Mouse (Mus musculus): ENCODE results near the gene Snx32. TPM values are rescaled to one million over a fixed set of nuclear protein-coding genes. Genes with fewer than 3 reads are reported as not detected.

The Snx32 gene
- total and polyA plus RNA-seq, 3 experiments: 2.0 to 12.0 (median 9.8) TPM

GRCm38 (mm10) chr19:5554212-5554611, 43.9 kb upstream of the Snx32 start:
- TF ChIP-seq GATA2 (IDR thresholded peaks at IDR 0.05; ENCODE audit: borderline replicate concordance, low read depth, low read length) (no peak), POLR2AphosphoS5 (IDR thresholded peaks at IDR 0.05; ENCODE audit: insufficient replicate concordance, low read depth, low read length) (no peak), GATA1 (IDR thresholded peaks at IDR 0.05; ENCODE audit: borderline replicate concordance, low read length) (no peak), TAL1 (conservative IDR thresholded peaks at IDR 0.05; ENCODE audit: low read depth, low read length) (no peak), CTCF (IDR thresholded peaks at IDR 0.05; ENCODE audit: low read depth, low read length) (no peak)
- no peak for ATAC-seq (ENCODE audit: extremely low read depth, insufficient number of reproducible peaks, low FRiP score, poor library complexity, severe bottlenecking)
- no peak overlapping the region for H3K4me3 ChIP-seq (ENCODE audit: low read depth, low read length)
- no peaks in the 10 kb centered on the region for H3K9me3 ChIP-seq (replicated peaks)
- H3K4me1 ChIP-seq (ENCODE audit: insufficient read depth, low read depth, low read length): no peaks in the 10 kb centered on the region
- H3K27me3 ChIP-seq (ENCODE audit: insufficient read depth, low read length): peaks cover 79% of the 10 kb centered on the region
- no peak for DNase-seq (ENCODE audit: low spot score)
- H3K36me3 ChIP-seq (replicated peaks): no peaks in the 10 kb centered on the region

- ATAC-seq (ENCODE audit: extremely low read depth, insufficient number of reproducible peaks, low FRiP score, poor library complexity, severe bottlenecking) (no peak), DNase-seq (ENCODE audit: low spot score) (no peak)
- no peak for TF ChIP-seq POLR2AphosphoS5 (IDR thresholded peaks at IDR 0.05; ENCODE audit: insufficient replicate concordance, low read depth, low read length)
- no peak for TF ChIP-seq GATA1 (IDR thresholded peaks at IDR 0.05; ENCODE audit: borderline replicate concordance, low read length)
- no peak for TF ChIP-seq TAL1 (conservative IDR thresholded peaks at IDR 0.05; ENCODE audit: low read depth, low read length)
- TF ChIP-seq GATA2 (IDR thresholded peaks at IDR 0.05; ENCODE audit: borderline replicate concordance, low read depth, low read length): no peak
- no peak for TF ChIP-seq CTCF (IDR thresholded peaks at IDR 0.05; ENCODE audit: low read depth, low read length)
- no peaks in the 10 kb centered on the region for H3K36me3 ChIP-seq (replicated peaks)
- H3K4me3 ChIP-seq (ENCODE audit: low read depth, low read length): no peak overlapping the region
- H3K9me3 ChIP-seq (replicated peaks): no peaks in the 10 kb centered on the region
- no peaks in the 10 kb centered on the region for H3K4me1 ChIP-seq (ENCODE audit: insufficient read depth, low read depth, low read length)
- peaks cover 76% of the 10 kb centered on the region for H3K27me3 ChIP-seq (ENCODE audit: insufficient read depth, low read length)
Measured at GRCm38 (mm10) chr19:5553802-5554201, 43.5 kb upstream of the Snx32 start.

GRCm38 (mm10) chr19:5547471-5548056, 37.2 kb upstream of the Snx32 start:
- H3K4me1 ChIP-seq (ENCODE audit: insufficient read depth, low read depth, low read length): no peaks in the 10 kb centered on the region
- H3K9me3 ChIP-seq (replicated peaks): no peaks in the 10 kb centered on the region
- ATAC-seq (ENCODE audit: extremely low read depth, insufficient number of reproducible peaks, low FRiP score, poor library complexity, severe bottlenecking) (no peak), DNase-seq (ENCODE audit: low spot score) (no peak)
- no peak overlapping the region for H3K4me3 ChIP-seq (ENCODE audit: low read depth, low read length)
- TF ChIP-seq GATA2 (IDR thresholded peaks at IDR 0.05; ENCODE audit: borderline replicate concordance, low read depth, low read length): no peak
- no peak for TF ChIP-seq TAL1 (conservative IDR thresholded peaks at IDR 0.05; ENCODE audit: low read depth, low read length)
- no peaks in the 10 kb centered on the region for H3K36me3 ChIP-seq (replicated peaks)
- H3K27me3 ChIP-seq (ENCODE audit: insufficient read depth, low read length): peaks cover 55% of the 10 kb centered on the region

- Histone ChIP-seq H3K27me3 (ENCODE audit: insufficient read depth, low read length) (peaks cover 44% of the 10 kb centered on the region), H3K4me3 (ENCODE audit: low read depth, low read length) (no peak overlapping the region), H3K36me3 (replicated peaks) (no peaks in the 10 kb centered on the region), H3K4me1 (ENCODE audit: insufficient read depth, low read depth, low read length) (no peaks in the 10 kb centered on the region), H3K9me3 (replicated peaks) (no peaks in the 10 kb centered on the region)
- ATAC-seq (ENCODE audit: extremely low read depth, insufficient number of reproducible peaks, low FRiP score, poor library complexity, severe bottlenecking) (no peak), DNase-seq (ENCODE audit: low spot score) (no peak)
- TF ChIP-seq TAL1 (conservative IDR thresholded peaks at IDR 0.05; ENCODE audit: low read depth, low read length) (no peak), GATA1 (IDR thresholded peaks at IDR 0.05; ENCODE audit: borderline replicate concordance, low read length) (no peak), POLR2AphosphoS5 (IDR thresholded peaks at IDR 0.05; ENCODE audit: insufficient replicate concordance, low read depth, low read length) (no peak), GATA2 (IDR thresholded peaks at IDR 0.05; ENCODE audit: borderline replicate concordance, low read depth, low read length) (no peak), CTCF (IDR thresholded peaks at IDR 0.05; ENCODE audit: low read depth, low read length) (no peak)
Measured at GRCm38 (mm10) chr19:5544031-5544430, 33.7 kb upstream of the Snx32 start.

- no peak for DNase-seq (ENCODE audit: low spot score)
- no peaks in the 10 kb centered on the region for H3K4me1 ChIP-seq (ENCODE audit: insufficient read depth, low read depth, low read length)
- H3K4me3 ChIP-seq (ENCODE audit: low read depth, low read length): no peak overlapping the region
- H3K27me3 ChIP-seq (ENCODE audit: insufficient read depth, low read length): peaks cover 42% of the 10 kb centered on the region
- no peaks in the 10 kb centered on the region for H3K9me3 ChIP-seq (replicated peaks)
- ATAC-seq (ENCODE audit: extremely low read depth, insufficient number of reproducible peaks, low FRiP score, poor library complexity, severe bottlenecking): no peak
- H3K36me3 ChIP-seq (replicated peaks): no peaks in the 10 kb centered on the region
- TF ChIP-seq TAL1 (conservative IDR thresholded peaks at IDR 0.05; ENCODE audit: low read depth, low read length) (no peak), POLR2AphosphoS5 (IDR thresholded peaks at IDR 0.05; ENCODE audit: insufficient replicate concordance, low read depth, low read length) (no peak), GATA1 (IDR thresholded peaks at IDR 0.05; ENCODE audit: borderline replicate concordance, low read length) (no peak), CTCF (IDR thresholded peaks at IDR 0.05; ENCODE audit: low read depth, low read length) (no peak), GATA2 (IDR thresholded peaks at IDR 0.05; ENCODE audit: borderline replicate concordance, low read depth, low read length) (no peak)
Measured at GRCm38 (mm10) chr19:5543362-5543761, 33.0 kb upstream of the Snx32 start.

GRCm38 (mm10) chr19:5538786-5539185, 28.4 kb upstream of the Snx32 start:
- H3K4me1 ChIP-seq (ENCODE audit: insufficient read depth, low read depth, low read length): no peaks in the 10 kb centered on the region
- no peak overlapping the region for H3K4me3 ChIP-seq (ENCODE audit: low read depth, low read length)
- H3K27me3 ChIP-seq (ENCODE audit: insufficient read depth, low read length): peaks cover 28% of the 10 kb centered on the region
- H3K9me3 ChIP-seq (replicated peaks): no peaks in the 10 kb centered on the region
- TF ChIP-seq TAL1 (conservative IDR thresholded peaks at IDR 0.05; ENCODE audit: low read depth, low read length): no peak
- no peak for TF ChIP-seq GATA1 (IDR thresholded peaks at IDR 0.05; ENCODE audit: borderline replicate concordance, low read length)
- no peak for TF ChIP-seq CTCF (IDR thresholded peaks at IDR 0.05; ENCODE audit: low read depth, low read length)
- no peak for TF ChIP-seq POLR2AphosphoS5 (IDR thresholded peaks at IDR 0.05; ENCODE audit: insufficient replicate concordance, low read depth, low read length)
- TF ChIP-seq GATA2 (IDR thresholded peaks at IDR 0.05; ENCODE audit: borderline replicate concordance, low read depth, low read length): no peak
- no peaks in the 10 kb centered on the region for H3K36me3 ChIP-seq (replicated peaks)
- DNase-seq (ENCODE audit: low spot score) (no peak), ATAC-seq (ENCODE audit: extremely low read depth, insufficient number of reproducible peaks, low FRiP score, poor library complexity, severe bottlenecking) (no peak)
